Mouse (Mus musculus): Measurements from ENCODE around the gene Dhx35. TPM values are rescaled to one million over a fixed set of nuclear protein-coding genes. Genes with fewer than 3 reads are reported as not detected.

The Dhx35 gene
- polyA plus RNA-seq, 1 experiment = 16.4 TPM

- no peaks in the 10 kb centered on the region for H3K4me1 ChIP-seq (ENCODE audit: control insufficient read depth, insufficient read depth, insufficient read length, low read length)
- H3K27ac ChIP-seq (ENCODE audit: insufficient read depth, low read depth, low read length) = no peak overlapping the region
- no peak overlapping the region for H3K4me3 ChIP-seq (ENCODE audit: low read depth, low read length)
- peaks cover 67% of the 10 kb centered on the region for H3K36me3 ChIP-seq (ENCODE audit: control insufficient read depth, insufficient read depth, low read length)
- no peaks in the 10 kb centered on the region for H3K27me3 ChIP-seq (ENCODE audit: control insufficient read depth, insufficient read depth, low read length)
- TF ChIP-seq POLR2A (IDR thresholded peaks at IDR 0.05; ENCODE audit: low read depth, low read length) (no peak), CTCF (IDR thresholded peaks at IDR 0.05; ENCODE audit: extremely low read depth, insufficient read length, insufficient replicate concordance, low read depth, low read length) (no peak)
- WGBS = 88% methylated on average over 2 of the region's 2 CpGs
Observed at GRCm38 (mm10) chr2:158833645-158834044, 39.0 kb downstream of the Dhx35 start.

- Histone ChIP-seq H3K36me3 (ENCODE audit: control insufficient read depth, insufficient read depth, low read length) (peaks cover 57% of the 10 kb centered on the region), H3K4me1 (ENCODE audit: control insufficient read depth, insufficient read depth, insufficient read length, low read length) (no peaks in the 10 kb centered on the region), H3K4me3 (ENCODE audit: low read depth, low read length) (no peak overlapping the region), H3K27ac (ENCODE audit: insufficient read depth, low read depth, low read length) (no peak overlapping the region), H3K27me3 (ENCODE audit: control insufficient read depth, insufficient read depth, low read length) (no peaks in the 10 kb centered on the region)
- 92% methylated on average over 5 of the region's 5 CpGs for WGBS
- TF ChIP-seq POLR2A (IDR thresholded peaks at IDR 0.05; ENCODE audit: low read depth, low read length) (no peak), CTCF (IDR thresholded peaks at IDR 0.05; ENCODE audit: extremely low read depth, insufficient read length, insufficient replicate concordance, low read depth, low read length) (no peak)
Observed at GRCm38 (mm10) chr2:158843287-158843686, 48.7 kb downstream of the Dhx35 start.

- H3K36me3 ChIP-seq (ENCODE audit: control insufficient read depth, insufficient read depth, low read length) = peaks cover 62% of the 10 kb centered on the region
- no peaks in the 10 kb centered on the region for H3K27me3 ChIP-seq (ENCODE audit: control insufficient read depth, insufficient read depth, low read length)
- H3K4me3 ChIP-seq (ENCODE audit: low read depth, low read length) = no peak overlapping the region
- H3K4me1 ChIP-seq (ENCODE audit: control insufficient read depth, insufficient read depth, insufficient read length, low read length) = no peaks in the 10 kb centered on the region
- no peak overlapping the region for H3K27ac ChIP-seq (ENCODE audit: insufficient read depth, low read depth, low read length)
- TF ChIP-seq CTCF (IDR thresholded peaks at IDR 0.05; ENCODE audit: extremely low read depth, insufficient read length, insufficient replicate concordance, low read depth, low read length) (no peak), POLR2A (IDR thresholded peaks at IDR 0.05; ENCODE audit: low read depth, low read length) (no peak)
- WGBS = 79% methylated on average over 5 of the region's 5 CpGs
Observed at GRCm38 (mm10) chr2:158845031-158845430, 50.4 kb downstream of the Dhx35 start.

- TF ChIP-seq CTCF (IDR thresholded peaks at IDR 0.05; ENCODE audit: extremely low read depth, insufficient read length, insufficient replicate concordance, low read depth, low read length) (no peak), POLR2A (IDR thresholded peaks at IDR 0.05; ENCODE audit: low read depth, low read length) (no peak)
- WGBS = 92% methylated on average over 2 of the region's 2 CpGs
- H3K4me1 ChIP-seq (ENCODE audit: control insufficient read depth, insufficient read depth, insufficient read length, low read length) = no peaks in the 10 kb centered on the region
Observed at GRCm38 (mm10) chr2:158846208-158846607, 51.6 kb downstream of the Dhx35 start.

GRCm38 (mm10) chr2:158847991-158848390, 53.4 kb downstream of the Dhx35 start:
- H3K4me3 ChIP-seq (ENCODE audit: low read depth, low read length) = no peak overlapping the region
- 86% methylated on average over 3 of the region's 3 CpGs for WGBS
- TF ChIP-seq CTCF (IDR thresholded peaks at IDR 0.05; ENCODE audit: extremely low read depth, insufficient read length, insufficient replicate concordance, low read depth, low read length) (no peak), POLR2A (IDR thresholded peaks at IDR 0.05; ENCODE audit: low read depth, low read length) (no peak)
- no peak overlapping the region for H3K27ac ChIP-seq (ENCODE audit: insufficient read depth, low read depth, low read length)
- H3K4me1 ChIP-seq (ENCODE audit: control insufficient read depth, insufficient read depth, insufficient read length, low read length) = no peaks in the 10 kb centered on the region
- H3K36me3 ChIP-seq (ENCODE audit: control insufficient read depth, insufficient read depth, low read length) = peaks cover 47% of the 10 kb centered on the region
- H3K27me3 ChIP-seq (ENCODE audit: control insufficient read depth, insufficient read depth, low read length) = no peaks in the 10 kb centered on the region

More at GRCm38 (mm10) chr2:158846208-158846607, 51.6 kb downstream of the Dhx35 start:
- Histone ChIP-seq H3K36me3 (ENCODE audit: control insufficient read depth, insufficient read depth, low read length) (peaks cover 55% of the 10 kb centered on the region), H3K27ac (ENCODE audit: insufficient read depth, low read depth, low read length) (no peak overlapping the region), H3K4me3 (ENCODE audit: low read depth, low read length) (no peak overlapping the region), H3K27me3 (ENCODE audit: control insufficient read depth, insufficient read depth, low read length) (no peaks in the 10 kb centered on the region)

GRCm38 (mm10) chr2:158849416-158849815, 54.8 kb downstream of the Dhx35 start:
- peaks cover 42% of the 10 kb centered on the region for H3K36me3 ChIP-seq (ENCODE audit: control insufficient read depth, insufficient read depth, low read length)
- no peak overlapping the region for H3K27ac ChIP-seq (ENCODE audit: insufficient read depth, low read depth, low read length)
- H3K27me3 ChIP-seq (ENCODE audit: control insufficient read depth, insufficient read depth, low read length) = no peaks in the 10 kb centered on the region
- WGBS = 79% methylated on average over 9 of the region's 9 CpGs
- no peaks in the 10 kb centered on the region for H3K4me1 ChIP-seq (ENCODE audit: control insufficient read depth, insufficient read depth, insufficient read length, low read length)
- no peak for TF ChIP-seq CTCF (IDR thresholded peaks at IDR 0.05; ENCODE audit: extremely low read depth, insufficient read length, insufficient replicate concordance, low read depth, low read length)
- TF ChIP-seq POLR2A (IDR thresholded peaks at IDR 0.05; ENCODE audit: low read depth, low read length) = no peak
- H3K4me3 ChIP-seq (ENCODE audit: low read depth, low read length) = no peak overlapping the region

- Histone ChIP-seq H3K27ac (ENCODE audit: insufficient read depth, low read depth, low read length) (no peak overlapping the region), H3K36me3 (ENCODE audit: control insufficient read depth, insufficient read depth, low read length) (peaks cover 25% of the 10 kb centered on the region), H3K4me3 (ENCODE audit: low read depth, low read length) (no peak overlapping the region), H3K27me3 (ENCODE audit: control insufficient read depth, insufficient read depth, low read length) (no peaks in the 10 kb centered on the region), H3K4me1 (ENCODE audit: control insufficient read depth, insufficient read depth, insufficient read length, low read length) (peaks cover 13% of the 10 kb centered on the region)
- TF ChIP-seq CTCF (IDR thresholded peaks at IDR 0.05; ENCODE audit: extremely low read depth, insufficient read length, insufficient replicate concordance, low read depth, low read length) = peak; percentile 50; the same call in 1 of the 2 replicates
- TF ChIP-seq POLR2A (IDR thresholded peaks at IDR 0.05; ENCODE audit: low read depth, low read length) = no peak
- WGBS = 43% methylated on average over 2 of the region's 2 CpGs
Observed at GRCm38 (mm10) chr2:158852579-158852978, 58.0 kb downstream of the Dhx35 start.

All from small intestine, adult 2 months (tissue).